Mouse (Mus musculus) cerebellum, adult 2 months (tissue): ENCODE data around the gene Glipr2.

ENCODE experiments used
- CTCF ChIP-seq: fragments of 200-500 bp; IDR thresholded peaks from 2 replicates; pipeline ENCODE4 v1.5.1; 2011; ENCODE audit warnings: low read depth, mild to moderate bottlenecking, control low read depth, low read length, moderate library complexity, borderline replicate concordance; ENCODE audit not compliant: insufficient read depth
- POLR2A ChIP-seq: fragments of 200-500 bp; IDR thresholded peaks from 2 replicates; pipeline ENCODE4 v1.6.1; 2011; ENCODE audit warnings: low read length, control low read depth, borderline replicate concordance; ENCODE audit not compliant: insufficient read depth

- TF ChIP-seq CTCF = no peak
- peak; percentile 86 for TF ChIP-seq POLR2A
Observed at GRCm38 (mm10) chr4:44012376-44013367, 55.5 kb downstream of the Glipr2 start.
